Mouse (Mus musculus) bone marrow macrophage, adult 2 months (primary cell): ENCODE results near the gene Car11.

Experiments used
- CTCF ChIP-seq: IDR thresholded peaks from 2 replicates; pipeline ENCODE4 v1.5.1; 2012; ENCODE audit warnings: low read depth, mild to moderate bottlenecking, low read length, moderate library complexity
- POLR2A ChIP-seq: IDR thresholded peaks from 2 replicates; pipeline ENCODE4 v1.6.1; 2012; ENCODE audit warnings: mild to moderate bottlenecking, low read depth, low read length, borderline replicate concordance

- TF ChIP-seq CTCF (no peak), POLR2A (no peak)
Observed at GRCm38 (mm10) chr7:45704730-45705442, 5.2 kb downstream of the Car11 start, which contains the start of gene Dbp.
